Mouse (Mus musculus) thymus, postnatal 0 days (tissue): ENCODE measurements around the gene Cdh23. TPM values are rescaled to one million over a fixed set of nuclear protein-coding genes. Genes with fewer than 3 reads are reported as not detected.

Experiments
- DNase-seq: peaks from one replicate; pipeline ENCODE4 v3.0.0-alpha.2; 2015; ENCODE audit warnings: low spot score
- polyA plus RNA-seq: library from polyadenylated mRNA; unstranded; fragments of >200 nt; fragmentation: Nextera tagmentation; extraction: Ambion mirVana; gene quantifications from 2 replicates; pipeline ENCODE4 v1.2.1, GENCODE M21; 2015

Cdh23 gene
- polyA plus RNA-seq, 1 experiment from 2014 or later, result 3.1 TPM

DNA sequence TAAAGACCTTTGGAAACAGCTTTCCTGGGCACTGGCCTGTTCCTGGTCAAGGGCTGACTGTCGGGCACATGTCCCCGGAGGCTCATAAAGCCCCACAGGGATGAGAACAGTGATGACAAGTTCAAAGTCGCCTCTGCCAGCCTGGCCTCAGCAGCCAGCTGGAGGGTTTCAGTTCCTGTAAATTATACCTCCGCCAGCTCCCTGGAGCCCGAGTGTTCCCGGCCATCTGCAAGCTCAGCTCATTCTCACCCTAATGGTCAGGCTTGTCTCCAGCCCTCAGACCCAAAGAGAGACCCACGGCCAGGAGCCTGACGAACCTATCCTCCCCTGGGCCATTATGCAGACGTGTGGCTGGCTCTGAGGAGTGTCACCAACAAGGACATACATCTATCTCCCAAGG, 57.0 kb downstream of the Cdh23 start:
- no peak for DNase-seq

DNA sequence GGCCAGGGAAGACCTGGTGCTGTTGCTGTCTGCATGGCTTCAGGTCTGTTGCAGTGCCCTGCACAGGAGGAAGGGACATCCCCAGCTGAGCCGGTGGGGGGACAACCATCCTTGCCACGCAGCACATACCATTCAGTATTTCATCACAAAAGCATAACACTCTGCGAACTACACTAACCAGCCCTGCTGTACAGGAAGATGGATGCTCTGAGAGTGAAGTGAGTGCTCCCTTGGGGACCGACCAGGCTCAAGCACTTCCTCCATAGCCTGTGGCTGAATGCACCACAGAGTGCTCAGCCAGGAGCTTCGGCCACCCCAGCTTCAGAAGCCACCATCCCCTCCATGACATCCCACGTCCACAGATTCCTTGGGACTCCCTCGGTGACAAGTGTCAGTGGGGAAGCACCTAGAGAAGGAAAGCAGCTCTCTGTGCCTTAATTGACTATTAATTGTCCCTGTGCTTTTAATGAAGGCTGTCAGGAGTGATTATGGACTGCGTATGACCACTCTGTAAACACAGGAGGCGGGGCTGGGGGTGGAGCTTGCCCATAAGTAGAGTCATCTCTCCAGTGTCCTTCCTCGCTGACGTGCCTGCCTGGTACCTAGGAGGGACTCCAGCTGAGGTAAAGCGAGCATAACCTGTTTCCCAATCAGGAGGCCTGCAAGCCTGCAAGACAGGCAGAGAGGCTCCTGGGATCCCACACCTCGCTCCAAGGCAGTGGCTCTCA, 60.6 kb downstream of the Cdh23 start:
- no peak for DNase-seq

DNA sequence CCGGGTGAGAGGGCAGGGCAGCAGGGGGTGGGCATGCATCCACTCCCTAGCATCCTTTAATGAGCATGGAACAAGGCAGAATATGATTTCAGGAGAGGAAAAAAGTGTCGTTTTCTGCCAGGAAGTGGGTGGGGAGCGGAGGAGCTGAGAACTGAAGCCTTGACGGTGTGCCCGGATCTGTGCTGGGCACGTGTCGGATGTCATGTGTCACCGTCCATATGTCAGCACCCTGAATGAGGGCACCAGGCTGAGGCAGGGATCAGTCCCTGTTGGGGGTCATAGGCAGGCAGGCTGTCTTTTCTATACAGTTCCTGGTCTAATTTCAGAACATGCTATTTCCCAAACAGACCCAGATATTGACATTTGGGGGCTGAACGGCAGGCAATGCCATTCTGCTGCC, 61.9 kb downstream of the Cdh23 start:
- no peak for DNase-seq

DNA sequence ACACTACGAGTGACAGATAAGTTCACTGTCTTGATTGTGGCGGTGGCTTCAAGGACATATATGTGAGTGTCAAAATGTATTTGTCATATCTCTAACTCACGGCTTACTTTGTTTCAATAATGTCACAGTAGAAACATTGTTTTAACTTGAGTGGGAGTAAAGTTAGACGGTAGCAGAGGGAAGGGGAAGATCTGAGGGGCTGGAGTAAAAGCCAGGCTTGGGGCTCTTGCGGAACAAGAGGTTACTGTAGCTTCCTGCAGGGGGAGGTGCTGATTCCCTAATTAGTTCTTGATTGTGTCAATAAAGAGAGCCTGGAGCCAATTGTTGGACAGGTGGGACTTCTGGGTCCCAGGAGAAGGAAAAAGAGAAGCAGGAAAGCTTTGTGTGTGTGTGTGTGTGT, 70.2 kb downstream of the Cdh23 start:
- DNase-seq, result no peak

DNA sequence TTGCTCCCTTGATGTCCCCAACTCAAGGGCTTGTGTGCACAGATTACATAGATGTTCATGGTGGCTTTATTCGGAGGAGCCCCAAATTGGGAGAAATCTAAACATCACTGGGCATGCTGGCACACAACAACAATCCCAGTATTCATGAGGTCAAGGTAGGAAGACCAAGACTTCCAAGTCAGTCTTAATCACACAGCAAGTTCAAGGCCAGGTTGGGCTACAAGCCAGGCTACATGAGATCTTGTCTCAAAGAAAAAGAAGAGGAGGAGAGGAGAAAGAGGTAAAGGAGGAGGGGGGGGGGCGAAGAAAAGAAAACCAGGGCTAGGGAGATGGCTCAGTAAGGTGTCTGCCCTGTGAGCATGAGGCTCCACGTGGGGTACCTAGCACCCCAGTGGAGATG, 70.8 kb downstream of the Cdh23 start:
- no peak for DNase-seq

DNA sequence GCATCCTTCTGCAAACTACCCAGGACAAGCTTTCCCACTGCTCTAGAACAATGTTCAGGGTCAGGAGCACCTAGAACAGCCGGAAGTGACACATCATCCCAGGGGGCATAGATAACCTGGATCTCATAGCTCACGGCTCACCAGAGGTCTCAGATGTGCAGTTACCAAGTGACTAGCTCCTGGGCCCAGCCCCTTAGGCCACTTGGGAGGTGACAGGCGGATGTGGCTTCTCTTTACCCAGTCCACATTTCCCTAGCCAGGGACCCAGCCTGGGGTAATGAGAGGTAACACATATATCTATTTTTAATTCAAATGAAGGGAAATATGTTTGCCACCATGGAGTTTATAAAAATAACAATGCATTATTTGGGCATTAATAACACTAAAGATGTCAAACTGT, 71.3 kb downstream of the Cdh23 start:
- DNase-seq, result no peak

DNA sequence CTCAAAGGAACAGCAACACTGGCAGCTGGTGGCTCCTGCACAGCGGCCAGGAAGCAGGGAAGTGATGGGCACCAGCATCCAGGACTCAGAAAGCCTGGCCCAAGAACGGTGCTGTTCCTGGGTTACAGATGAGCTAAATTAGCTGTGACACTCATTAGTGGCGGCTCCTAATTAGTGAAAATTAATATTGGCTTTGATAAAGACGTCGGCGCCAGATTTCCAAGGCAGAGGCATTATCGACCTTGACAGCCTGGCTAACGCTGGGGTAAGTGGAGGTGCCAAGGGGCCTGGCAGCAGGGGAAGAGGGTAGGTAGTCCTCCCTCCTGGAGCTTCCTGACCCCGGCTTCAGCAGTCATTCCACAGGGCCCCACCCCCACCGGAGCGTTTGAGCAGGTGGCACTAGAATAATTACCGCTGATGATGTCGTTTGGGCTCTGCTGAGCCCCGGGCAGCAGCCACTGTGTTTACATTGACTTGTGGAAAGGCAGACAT, 72.0 kb downstream of the Cdh23 start:
- DNase-seq, result no peak

DNA sequence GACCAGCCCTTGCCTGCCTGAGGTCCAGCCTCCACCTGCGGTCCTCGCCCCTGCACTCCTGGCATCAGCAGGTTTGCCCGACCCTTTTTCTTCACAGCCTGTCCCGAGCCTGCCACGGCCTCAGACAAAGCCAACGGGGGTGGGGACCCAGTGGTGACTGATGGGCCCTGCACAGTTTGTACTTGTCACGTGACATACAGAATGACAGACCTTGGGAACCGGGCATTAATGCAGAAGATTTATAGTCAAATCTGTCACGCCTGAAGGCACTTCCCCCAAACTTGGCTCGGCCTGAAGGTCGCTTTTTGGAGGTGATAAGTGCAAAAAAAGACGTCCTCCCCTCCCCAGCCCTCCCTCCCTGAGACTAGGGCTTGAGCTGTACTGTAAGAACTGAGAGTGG, 73.5 kb downstream of the Cdh23 start:
- DNase-seq, result no peak

DNA sequence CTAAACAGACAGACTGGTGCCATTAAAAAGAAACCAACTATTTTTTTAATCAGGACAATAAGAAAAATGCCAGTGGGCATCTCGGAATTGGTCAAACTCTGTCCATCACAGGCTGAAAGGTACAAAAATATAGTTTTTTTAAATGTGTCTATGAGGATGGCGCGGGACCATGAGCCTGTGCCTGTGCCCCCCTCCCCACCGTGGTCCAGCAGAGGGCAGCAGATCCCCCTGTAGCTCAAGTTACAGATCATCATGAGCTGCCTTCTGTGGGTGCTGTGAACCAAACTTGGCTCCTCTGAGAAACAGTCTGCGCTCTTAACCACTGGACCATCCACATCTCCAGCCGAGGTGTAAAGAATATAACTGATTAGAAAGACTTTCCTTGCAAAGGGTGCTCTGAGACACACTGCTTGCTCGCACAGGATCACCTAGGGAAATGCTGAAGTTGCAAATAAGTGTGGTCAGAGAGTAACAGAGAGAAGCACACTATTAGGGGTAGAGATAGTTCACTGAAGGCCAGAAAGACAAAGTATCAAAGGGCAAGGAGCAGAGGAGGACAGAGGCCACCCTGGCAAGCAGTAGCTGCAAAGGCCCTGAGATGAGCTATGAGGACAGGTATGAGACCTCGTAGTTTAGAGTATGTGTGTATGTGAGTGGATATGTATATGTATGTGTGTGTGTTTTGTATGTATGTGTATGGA, 74.7 kb downstream of the Cdh23 start:
- DNase-seq, result peak; percentile 9

DNA sequence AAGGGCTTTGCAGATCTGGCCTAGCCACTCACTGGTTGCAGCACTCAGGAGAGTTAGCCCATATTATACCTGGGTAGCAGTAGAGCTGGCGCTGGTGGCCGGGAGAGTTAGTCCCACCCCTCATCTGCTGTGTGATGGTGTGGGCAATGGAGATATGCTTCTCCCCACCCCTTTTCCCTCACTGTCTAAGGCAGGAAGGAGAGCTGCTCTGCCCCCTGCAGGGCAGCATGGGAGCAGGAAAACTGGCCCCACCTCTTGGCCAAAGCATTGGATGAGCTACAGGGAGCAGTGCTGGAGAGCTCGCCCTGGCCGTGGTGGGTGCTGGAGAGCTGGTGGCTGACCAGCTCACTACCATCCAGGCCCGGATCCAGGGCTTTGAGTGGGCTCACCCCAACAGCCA, 80.4 kb downstream of the Cdh23 start:
- DNase-seq, result peak; percentile 16

DNA sequence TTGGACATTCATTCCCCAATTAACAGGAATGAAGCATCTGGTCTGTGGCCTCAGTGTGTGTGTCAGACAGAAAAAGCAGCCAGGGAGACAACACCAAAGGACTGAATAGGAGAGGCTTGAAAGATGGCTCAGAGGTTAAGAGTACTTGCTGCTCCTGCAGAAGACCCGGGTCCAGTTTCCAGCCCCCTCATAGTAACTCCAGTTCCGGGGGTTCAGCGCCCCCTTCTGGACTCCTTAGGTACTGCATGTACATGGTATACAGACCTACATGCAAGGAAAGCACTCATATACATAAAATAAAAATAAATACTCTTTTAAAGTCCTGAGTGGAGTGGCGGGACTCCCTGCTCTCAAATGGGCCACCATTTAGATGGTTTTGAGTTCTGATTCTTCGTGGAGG, 83.4 kb downstream of the Cdh23 start:
- DNase-seq, result peak; percentile 48

DNA sequence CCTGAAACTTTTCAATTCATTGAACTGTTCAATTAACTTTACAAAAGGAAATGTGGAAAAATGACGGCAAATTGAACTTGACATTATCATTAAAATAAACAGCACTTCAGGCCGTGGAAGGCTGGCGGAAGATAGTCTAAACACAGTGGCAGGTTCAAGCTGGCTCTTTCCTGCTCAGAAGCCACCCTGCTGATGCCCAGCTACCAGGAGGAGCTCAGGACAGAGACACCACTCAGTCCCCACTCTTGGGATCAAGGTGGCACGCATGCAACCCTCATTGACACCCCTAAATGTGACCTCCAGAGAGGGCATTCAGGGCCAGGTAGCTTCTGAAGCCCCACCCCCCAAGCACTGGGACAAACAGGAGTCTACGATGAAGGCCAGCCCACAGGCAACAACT, 89.1 kb downstream of the Cdh23 start:
- no peak for DNase-seq

DNA sequence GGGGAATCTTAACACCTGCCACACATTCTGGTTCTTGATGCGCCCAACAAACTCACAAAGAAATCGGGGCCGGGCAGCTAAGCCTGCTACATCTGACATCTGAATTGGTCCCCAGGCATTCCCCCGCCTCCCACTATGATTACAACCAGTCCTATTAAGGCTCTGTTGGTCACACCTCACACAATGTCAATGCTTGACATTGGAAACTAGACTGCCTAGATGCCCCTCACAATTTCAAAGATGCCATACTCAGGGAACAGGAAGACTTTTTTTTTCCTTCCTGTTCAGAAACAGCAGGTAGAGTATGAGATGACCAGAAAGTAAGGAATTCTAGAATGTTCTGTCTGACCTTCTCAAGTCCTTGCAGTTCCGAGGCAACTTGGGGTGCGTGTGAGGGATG, 89.6 kb downstream of the Cdh23 start:
- no peak for DNase-seq

DNA sequence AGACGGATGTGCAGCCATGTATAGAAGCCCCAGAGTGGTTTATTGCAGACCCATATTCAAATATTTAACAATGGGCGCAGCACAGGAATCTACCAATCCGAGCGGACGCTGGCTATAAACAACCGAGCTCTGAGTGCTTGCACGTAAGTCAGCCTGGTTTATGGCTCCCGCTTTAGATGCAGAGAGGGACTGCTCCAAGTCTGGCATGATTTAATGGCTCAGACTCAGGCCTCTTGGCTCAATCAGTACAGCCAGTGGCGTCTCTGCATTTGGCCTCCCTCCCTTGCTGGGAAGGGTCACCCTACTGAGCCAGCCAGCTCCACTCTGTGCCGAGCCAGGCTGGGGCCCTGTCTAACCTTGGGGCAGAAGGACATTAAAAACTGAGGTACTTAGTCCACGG, 94.1 kb downstream of the Cdh23 start:
- DNase-seq, result no peak

DNA sequence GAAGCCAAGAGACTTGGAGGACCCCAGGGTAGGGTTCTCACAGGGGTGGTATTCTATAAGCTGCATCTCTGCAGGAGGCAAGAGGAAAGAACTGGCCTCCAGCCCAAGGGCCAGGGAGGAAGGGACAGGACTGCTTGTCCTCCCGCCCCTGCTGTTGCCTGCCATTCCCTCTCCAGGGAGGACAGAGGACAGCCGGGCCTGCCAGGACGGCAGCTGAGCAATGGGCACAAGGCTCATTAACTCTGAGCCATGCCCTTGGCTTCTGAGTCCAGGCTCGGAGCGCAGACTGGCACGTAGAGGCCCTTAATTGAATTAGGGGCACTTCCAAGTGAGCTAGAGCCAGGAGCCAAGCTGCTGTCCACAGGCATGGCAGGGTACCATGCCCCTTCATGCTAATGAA, 101.1 kb downstream of the Cdh23 start:
- no peak for DNase-seq

DNA sequence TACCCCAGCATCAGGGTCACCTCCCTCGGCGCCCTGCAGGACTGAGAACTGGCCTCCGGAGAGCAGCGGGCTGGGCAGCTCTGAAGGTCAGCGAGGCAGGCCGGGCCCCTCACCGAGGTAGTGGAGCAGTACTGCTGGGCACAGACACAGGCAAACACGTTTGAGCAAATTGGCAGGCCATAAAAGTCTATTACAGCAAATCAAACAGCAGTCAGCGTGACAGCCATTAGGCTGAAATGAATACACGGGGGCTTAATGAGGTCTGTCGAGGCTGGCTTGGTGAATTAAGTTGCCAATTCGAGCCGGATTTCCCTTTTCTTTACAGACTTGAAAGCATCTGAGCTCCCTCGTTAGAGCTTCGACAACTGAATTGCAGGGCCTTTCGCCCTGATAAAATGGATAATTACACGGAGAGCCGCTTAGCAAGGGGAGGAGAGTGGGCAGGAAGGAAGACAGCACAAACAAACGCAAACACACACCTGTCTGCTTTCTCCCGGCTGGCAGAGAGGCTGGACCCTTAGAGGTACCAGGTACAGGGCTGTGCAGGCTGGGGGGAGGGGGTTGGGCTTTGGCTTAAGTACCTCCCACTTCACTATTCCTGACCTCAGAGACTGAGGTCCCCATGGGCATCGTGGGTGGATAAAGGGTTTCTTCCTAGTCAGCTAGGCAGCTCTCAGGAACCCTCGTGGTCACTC, 103.3 kb downstream of the Cdh23 start:
- DNase-seq, result no peak

DNA sequence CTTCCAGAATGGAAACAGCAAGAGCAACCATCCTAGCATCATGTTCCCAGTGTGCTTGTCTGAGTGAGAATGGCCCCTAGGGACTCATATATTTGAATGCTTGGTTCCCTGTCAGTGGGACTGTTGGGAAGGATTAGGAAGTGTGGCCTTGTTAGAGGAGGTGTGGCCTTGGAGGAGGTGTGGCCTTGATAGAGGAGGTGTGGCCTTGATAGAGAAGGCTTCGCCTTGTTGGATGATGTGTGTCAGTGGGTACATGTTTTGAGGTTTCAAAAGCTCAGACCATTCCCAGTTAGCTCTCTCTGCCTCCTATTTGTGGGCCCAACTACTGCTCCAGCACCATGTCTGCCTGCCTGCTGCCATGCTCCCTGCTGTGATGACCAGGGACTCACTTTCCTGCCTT, 105.0 kb downstream of the Cdh23 start:
- DNase-seq, result no peak

DNA sequence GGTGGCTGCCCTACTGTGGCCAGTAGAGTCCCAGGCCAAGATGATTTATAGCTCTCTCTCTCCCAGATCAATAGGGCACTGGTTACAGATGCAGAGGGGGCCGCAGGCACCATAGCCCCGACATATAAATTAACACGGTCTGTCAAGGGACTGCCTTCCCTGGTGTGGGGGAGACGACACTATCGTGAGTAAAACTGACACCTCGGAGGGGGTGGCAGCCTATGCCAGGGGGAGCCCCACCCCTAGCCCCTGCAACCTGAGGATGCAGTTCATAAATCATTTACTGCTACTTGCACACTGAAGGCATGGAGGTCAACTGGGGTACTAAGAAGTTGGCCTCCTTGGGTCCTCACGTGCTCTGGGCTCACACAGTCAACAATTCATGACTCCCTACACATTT, 106.0 kb downstream of the Cdh23 start:
- no peak for DNase-seq

DNA sequence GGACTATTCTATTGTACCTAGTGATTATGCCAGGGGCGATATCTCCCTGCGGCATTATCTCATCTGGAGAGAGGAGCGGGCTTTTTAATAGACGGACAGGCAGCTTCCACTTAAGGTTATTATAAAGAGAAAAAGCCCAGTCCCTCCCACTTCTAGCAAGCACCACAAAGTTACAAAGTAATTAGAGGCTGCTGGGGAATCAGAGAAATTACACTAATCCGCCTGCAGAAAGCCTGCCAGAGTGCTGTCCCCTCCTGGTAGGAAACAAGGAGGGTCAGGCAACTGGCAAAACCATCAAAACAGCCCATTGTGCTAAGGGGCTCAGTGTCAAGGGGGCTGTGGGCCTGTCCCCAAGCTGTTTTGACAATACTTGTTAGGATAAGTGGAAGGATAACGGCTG, 110.6 kb downstream of the Cdh23 start:
- DNase-seq, result no peak

DNA sequence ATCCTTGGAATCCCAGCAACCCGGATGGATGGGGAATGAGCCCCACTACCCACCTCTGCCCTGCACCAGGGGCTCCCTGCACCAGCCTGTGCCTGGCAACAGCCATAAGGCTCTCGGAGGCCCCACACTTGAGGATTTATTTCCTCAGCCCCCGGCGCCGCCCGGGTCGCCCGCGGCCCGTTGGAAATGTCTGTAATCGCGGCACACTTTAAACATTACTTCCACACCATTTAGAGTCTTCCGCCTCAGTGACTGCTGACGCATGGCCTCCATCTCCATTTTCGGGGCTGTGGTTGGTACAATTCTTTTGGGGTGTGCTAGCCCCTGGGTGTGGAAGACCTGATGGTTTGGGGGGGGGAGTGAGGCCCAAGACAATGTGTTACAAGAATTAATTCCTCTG, 113.3 kb downstream of the Cdh23 start:
- no peak for DNase-seq

DNA sequence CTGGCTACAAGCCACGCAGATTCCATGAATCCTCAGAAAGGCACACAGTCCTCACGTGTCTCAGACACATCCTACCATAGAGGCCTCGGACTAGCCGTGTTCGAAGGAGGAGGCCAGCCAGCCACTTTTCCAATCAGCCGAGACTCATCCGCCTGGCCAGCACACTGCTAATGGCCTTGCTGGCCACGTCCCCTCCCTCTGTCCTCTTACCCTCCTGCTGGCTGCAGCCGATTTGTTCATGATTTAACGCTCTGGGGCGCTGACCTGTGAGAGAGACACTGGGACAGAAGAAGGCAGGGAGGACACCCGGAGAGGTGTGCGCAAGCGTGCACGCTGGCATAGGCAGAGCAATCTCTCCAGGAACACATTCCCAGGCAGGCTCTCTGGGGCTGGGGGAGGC, 115.6 kb downstream of the Cdh23 start:
- no peak for DNase-seq

DNA sequence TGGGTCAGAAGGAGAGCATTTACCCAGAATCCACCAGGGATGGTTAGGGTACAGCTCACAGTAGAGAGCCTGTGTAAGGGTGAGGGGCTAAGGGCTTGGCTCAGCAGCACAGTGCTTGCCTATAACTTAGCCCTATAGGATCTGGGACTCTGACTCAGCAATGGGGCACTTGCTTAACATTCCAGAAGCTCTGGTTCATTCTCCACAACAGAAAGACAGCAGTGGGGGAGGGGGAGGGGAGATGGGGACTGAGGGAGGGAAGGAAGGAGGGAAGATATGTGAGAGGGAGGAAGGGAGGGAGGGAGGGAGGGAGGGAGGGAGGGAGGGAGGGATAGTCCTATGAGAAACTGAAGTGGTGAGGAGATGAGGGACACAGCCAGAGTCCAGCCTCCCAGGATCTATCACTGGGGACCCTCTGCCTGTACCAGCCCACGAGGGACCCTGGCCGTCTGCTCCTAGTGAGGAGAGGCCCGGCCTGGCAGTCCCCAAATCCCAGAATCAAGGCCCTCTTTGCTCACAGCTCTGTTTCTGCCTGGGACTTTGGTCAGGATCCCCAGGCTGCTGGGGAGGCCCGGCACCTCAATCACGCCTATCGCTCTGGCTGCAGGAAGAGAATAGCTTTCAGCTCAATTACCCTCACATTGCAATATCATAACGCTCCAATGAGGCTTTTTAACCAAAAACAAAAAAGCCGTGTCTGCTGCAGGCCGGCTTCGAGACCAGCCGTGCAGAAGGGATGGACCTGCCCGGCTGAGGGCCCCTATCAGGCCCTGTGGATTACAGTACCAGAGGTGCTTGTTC, 117.4 kb downstream of the Cdh23 start:
- no peak for DNase-seq
